Mouse (Mus musculus) brain, embryonic 14.5 days (tissue): Measurements from ENCODE around the gene Wdr48.

Experiments
- CTCF ChIP-seq: fragments of 200-500 bp; IDR thresholded peaks from 2 replicates; pipeline ENCODE4 v1.5.1; 2012; ENCODE audit warnings: inconsistent platforms, mild to moderate bottlenecking, moderate library complexity, borderline replicate concordance; ENCODE audit not compliant: insufficient read depth, insufficient read length; ENCODE audit errors: extremely low read depth
- POLR2A ChIP-seq: fragments of 200-500 bp; IDR thresholded peaks from 2 replicates; pipeline ENCODE4 v1.6.1; 2012; ENCODE audit warnings: mild to moderate bottlenecking, inconsistent platforms, borderline replicate concordance; ENCODE audit not compliant: poor library complexity, insufficient read depth, insufficient read length, severe bottlenecking; ENCODE audit errors: extremely low read depth

DNA sequence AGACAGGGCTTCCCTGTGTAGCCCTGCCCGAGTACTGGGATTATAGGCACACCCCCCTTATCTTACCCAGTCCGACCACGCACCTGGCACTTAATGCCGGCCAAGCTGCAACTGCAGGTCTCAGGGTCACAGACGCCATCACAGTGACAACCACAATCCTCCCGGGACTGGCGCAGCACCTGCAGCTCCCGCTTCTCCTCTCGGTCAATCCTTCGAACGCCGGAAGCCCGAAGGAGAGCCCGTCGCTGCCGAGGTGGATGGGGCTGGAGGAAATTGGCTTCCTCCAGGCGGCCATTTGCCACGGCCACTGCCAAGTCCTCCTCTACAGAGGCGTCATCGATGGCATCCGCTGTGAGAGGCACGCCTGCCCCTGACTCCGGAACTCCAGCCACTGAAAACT lies 78.6 kb downstream of the Wdr48 start:
- TF ChIP-seq POLR2A (no peak), CTCF (no peak)
